Mouse (Mus musculus): Measurements from ENCODE around the gene Mpdz.
A peak's percentile ranks its signal among the peaks of the same experiment; 100 is the strongest.

Mpdz gene

DNA sequence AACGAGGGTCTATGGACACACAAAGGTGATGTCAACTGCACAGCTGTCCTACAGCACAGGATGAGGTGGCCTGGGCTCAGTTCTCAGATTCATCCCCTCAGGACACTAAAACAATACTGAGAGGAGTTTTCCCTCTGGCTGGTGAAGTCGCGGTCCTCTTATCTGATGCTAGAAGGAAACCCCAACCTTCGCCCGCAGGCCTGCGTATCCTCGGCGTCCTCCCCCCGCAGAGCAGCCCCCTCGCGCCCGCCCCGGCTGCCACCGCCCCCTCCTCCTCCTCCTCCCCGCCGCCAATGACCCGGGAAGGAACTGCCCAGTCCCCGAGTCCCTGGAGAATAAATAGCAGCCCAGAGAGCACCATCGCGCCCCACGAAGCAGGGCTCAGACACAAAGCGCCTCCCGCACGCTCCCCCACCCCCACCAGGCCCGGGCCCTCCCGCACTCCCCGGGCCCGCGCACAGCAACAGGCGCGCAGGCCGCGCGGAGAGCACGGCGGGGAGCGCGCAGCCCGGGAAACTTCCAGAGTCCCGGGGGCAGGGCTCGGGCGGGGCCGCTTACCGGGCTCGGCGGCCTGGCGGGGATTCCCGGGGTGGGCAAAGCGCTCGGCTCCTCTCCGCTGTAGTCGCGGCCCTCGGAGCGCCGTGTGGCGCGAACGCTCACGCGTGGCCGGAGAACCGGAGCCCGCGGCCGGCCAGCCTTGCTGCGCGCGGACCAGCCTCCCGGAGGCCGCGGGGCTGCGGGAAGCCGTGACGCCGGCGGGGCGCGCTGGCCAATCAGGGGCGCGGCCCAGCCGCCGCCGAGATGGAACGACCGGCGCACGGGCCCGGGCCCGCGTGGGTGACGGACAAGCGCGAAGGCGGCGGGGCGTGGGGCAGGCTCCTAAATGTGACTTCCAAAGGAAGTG is at the start of gene Mpdz:
TSS of gene Mpdz (minus strand) at position 738 of the 904 bp plus-strand sequence.
- peak; percentile 46 for DNase-seq (ENCODE audit: low read depth, low spot score)

DNA sequence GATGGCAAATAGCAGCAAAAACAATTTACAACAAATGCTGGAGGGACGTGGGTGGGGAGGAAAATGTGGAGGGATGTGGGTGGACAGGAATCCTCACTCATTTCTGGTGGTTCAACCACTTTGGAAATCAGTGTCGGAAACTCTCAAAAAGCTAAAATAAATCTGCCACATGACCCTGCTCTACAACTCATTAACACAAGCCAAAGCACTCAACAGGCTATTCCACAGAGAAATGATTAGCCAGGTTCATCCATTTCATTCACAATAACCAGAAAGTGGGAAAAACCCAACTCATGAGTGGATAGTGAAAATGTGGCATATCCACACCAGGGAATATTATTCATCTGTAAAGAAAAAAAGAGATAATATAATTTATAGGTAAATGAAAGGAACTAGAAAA is 47.9 kb upstream of the Mpdz start:
- DNase-seq (ENCODE audit: low read depth, low spot score): no peak

DNA sequence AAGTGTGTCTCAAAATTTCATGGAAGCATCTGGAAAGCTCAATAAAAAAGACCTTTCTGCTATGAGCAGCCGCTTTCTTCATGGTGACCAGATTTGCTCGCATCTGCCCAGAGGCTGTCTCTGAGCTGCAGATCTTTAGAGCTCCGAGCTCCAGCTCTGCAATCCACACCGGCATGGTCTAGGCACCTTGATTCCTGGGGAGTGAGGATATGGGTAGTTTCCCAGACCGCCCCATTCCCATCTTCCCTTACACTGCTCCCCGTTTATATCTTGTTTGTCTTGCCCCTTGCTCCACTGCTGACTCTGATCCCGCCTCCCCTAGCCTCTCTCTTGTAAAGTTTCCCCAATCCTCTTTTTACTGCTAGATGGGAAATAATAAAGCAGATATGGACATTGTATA is 42.0 kb upstream of the Mpdz start:
- no peak for DNase-seq (ENCODE audit: low read depth, low spot score)

DNA sequence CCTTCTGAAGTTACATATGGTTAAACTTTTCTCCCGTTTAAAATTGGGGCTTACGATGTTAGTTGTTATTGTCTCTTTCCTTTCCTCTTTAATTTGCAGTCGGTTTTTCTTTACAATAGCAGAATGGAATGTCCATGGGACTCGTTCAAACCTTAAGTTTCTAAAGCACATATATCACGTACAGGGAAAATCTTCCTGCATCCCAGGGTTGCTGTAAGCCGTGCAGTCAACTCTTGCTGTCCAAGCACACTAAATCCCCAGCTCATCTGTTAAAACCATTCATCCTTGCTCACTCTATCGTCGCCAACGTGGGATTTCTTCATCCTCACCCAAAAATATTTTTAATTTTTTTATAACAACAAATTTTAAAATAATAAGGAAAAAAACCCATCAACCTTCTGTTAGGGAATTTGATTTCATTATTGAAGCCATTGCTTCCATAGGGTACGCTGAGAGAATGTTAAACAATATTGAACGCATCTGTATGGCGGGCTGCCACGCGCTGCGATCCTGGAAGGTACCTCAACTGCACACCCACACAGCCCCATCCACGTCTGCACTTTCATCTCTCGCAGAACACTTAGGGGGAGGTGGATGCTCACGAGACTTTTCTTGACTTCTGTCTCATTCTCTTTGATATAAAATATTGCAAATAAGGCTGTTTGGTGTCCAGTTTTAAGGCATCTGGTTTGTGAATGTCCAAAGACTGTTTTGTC is 41.4 kb upstream of the Mpdz start:
- no peak for DNase-seq (ENCODE audit: low read depth, low spot score)

DNA sequence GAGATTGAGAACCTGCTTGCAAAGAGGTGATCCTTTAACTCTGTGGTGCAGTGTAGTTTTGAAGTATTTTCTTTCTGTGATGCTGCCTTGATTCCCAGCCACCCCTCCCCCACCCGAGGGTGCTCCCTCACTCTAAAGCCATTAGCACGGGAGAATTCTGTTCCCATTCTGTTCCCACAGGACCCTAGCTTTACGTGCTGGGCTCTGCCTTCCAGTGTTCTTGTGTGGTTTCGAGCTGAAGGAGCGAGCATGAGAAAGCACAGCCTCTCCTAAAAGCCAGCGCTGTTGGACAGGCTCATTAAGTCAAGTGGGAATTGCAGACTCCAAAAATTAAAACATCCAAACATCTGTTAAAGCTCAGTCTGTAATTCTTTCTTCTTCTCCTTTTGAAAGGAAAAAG is 40.5 kb upstream of the Mpdz start:
- DNase-seq (ENCODE audit: low read depth, low spot score): no peak

DNA sequence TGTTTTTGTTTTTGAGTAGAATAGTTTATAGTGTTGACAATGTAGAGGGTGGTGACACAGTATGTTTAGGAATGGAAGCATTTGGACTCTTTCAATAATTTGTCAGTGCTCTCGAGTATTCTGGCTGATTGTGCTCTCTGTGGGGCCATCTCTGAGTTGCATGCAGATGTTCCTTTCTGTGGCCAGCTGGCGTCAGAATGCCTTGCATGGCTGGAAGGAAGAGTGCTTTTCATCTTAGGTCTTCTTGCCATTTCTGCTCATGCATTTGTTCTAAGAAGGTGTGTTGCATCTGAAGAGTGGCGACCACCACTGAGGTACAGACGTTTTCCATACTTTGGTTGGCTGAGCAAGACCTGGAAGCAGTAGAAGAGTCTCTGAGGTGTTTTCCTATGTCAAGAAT is 24.2 kb upstream of the Mpdz start:
- no peak for DNase-seq (ENCODE audit: low read depth, low spot score)

DNA sequence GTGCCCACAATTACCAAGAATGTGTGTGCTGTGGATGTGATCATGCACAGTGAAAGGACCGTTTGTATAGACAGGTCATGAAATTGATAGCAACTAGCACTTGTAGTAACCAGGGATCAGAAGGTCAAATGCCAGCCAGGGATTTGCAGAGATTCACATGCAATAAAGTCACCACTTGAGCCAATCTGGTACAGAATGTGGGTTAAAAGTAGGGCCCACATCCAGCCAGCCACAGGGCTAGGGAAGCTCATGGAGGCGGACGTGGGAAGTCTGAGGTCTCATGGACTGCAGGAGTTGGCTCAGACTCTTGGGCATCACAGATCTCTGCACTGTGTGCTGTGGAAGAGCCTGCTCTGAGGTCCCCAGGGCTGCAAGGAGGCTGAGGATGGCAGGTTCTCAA is 22.6 kb upstream of the Mpdz start:
- no peak for DNase-seq (ENCODE audit: low read depth, low spot score)

DNA sequence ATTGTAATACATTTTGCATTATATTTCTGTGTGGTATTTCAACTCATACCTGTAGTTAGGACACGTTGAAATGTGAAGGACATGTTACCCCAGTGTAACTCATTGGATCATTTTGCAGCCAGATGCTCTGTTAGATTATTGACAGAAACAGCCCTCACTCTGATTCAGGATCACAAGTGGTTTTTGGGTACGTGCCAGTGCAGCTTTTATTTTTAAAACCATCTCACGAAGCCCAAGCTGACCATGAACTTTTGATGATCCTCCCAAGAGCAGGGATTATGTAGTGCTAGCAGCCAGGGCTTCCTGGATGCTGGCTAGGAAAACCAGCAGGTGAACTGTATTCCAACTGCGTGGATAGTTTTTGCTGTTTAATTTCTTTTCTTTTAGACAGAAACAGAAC is 19.6 kb upstream of the Mpdz start:
- no peak for DNase-seq (ENCODE audit: low read depth, low spot score)

DNA sequence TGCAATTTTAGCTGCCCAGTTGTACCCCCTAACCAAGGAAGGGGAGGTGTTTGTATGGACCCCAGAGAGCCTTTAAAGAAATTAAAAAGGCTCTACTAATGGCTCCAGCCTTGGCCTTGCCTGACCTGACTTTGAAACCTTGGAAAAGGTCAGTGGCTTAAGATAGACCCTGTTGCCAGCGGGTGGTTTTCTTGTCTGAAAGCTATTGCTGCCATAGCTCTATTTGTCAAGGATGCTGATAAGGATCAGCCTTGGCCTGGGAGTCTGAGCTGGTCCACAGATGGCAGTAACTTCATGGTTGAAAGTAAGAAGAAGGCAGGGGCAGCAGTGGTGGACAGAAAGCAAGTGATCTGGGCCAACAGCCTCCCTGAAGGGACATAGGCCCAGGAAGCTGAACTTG is 16.3 kb upstream of the Mpdz start:
- DNase-seq (ENCODE audit: low read depth, low spot score): no peak

DNA sequence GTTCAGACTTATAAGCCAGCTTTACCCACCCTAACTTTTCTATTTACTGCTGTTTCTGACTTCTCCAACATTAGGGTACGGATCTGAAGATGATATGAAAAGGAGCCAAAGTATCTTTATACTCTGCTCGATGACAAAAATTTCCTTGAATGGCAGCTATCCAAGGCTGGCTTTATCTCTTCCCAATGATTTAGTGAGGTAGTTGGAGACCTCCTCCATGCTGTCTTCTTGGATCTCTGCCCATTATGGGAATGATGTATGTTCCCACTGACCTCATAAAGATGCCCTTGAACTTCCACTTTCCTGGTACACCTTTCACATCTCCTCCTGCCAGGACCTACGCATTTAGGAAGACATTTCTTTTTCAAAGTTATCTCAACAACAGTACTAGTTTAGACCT is 11.2 kb upstream of the Mpdz start:
- DNase-seq (ENCODE audit: low read depth, low spot score): no peak

DNA sequence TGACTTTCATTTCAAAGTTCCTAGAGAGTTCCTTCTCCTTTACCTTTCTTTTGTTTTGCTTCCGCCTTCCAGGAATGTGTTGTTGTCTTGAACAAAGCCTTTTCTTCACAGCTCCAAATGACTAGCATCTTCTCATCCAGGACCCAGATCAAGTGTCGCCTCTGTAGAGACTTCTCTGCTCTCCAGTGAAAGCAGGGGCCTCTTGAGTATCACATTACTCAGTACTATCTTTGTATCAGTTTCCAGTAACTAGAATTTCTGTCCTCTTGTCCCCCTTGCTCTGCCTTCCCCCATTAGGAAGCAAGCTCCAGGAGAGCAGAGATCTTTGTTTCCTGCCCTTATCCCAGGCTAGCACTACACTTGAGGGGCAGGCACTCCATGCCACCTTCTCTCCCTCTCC is 9.6 kb upstream of the Mpdz start:
- DNase-seq (ENCODE audit: low read depth, low spot score): no peak

DNA sequence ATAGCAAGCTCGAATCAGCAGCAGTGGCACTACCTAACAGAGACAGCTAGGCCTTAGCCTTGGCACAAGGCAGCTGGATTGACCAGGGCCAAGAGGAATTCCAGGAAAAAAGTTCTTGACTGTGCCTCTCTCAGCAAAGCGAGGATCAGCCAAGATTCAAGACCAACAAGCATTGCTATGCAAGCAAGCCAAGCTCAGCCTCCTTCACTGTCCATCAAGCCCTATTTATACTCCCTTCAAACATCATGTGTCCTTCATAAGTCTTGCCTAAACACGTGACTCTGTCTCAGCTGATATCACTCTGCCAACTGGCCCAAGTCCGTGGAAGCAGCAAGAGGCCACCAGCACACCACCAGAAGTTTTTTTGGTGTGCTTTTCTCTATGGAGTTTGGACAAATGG is 6.8 kb upstream of the Mpdz start:
- no peak for DNase-seq (ENCODE audit: low read depth, low spot score)

DNA sequence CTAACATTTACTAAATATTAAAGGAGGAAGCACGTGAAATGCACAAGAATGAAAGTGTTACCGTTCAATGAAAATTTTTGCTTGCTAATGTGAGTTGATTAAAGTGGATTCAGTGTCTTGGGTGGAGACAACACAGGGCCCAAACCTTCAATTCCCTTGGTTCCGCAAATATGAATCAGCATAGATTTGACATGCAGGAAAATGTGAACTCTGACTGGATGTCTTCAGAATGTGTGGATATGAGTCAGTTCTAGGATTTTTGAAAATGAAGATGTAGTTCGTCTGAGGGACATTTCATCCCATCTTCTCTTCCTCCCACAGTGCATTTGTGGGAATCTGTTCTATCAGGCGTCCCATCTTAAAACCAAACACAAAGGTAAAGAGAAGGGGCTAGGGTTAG is 951 bp upstream of the Mpdz start:
- no peak for DNase-seq (ENCODE audit: low read depth, low spot score)

DNA sequence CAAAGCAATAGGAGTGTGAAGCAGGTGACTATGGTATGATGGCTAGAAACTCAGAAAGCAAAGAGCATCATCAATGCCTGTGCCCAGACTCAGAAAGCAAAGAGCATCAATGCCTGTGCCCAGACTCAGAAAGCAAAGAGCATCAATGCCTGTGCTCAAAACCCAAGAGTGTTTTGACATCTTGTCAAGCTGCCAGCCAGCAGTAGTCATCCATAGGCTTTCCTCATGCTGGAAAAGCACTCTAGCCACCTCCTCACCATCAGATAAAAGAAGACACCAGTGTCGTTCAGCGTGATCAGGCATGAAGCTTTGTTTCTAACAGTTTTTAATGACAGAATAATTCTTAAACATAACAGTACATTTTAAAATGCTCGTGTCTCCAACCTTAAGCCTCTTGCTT is 8.7 kb downstream of the Mpdz start:
- no peak for DNase-seq (ENCODE audit: low read depth, low spot score)

DNA sequence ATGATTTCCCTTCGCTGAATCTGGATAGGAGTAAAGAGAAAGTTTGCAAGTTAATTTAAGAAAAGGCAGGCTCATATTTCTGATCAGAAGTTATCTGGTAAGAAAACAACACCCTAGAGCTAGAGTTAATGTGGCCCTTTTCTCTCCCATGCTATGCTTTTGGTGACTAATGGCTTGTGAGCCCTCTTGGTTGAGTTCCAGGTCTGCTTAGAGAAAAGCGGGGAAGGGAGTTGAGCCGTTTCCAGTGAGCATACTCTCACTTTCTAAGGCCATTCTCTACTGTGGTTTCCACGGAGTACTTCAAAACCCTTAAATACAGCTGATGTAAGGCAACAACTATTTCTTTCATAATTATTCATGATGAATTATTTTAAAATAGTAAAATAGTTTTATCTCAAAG is 11.8 kb downstream of the Mpdz start:
- DNase-seq (ENCODE audit: low read depth, low spot score): no peak

DNA sequence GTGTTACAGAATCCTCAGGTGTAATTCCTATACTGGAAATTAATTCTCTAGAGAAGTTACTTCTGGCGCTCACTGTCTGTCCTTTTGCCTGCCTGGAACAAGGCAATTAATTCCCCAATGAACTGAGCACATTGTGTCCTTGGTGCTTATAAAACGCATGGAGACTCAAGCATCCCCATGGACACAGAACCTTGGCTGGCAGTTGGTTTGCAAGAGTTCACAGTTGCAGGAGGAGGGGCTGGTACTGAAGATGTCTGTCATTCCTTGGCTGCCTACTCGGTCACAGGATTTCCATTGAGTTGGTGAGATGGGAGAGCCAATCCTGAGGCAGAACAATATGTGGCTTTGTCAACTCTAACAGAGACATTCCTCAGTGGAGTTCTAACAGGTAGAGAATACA is 12.5 kb downstream of the Mpdz start:
- DNase-seq (ENCODE audit: low read depth, low spot score): no peak

DNA sequence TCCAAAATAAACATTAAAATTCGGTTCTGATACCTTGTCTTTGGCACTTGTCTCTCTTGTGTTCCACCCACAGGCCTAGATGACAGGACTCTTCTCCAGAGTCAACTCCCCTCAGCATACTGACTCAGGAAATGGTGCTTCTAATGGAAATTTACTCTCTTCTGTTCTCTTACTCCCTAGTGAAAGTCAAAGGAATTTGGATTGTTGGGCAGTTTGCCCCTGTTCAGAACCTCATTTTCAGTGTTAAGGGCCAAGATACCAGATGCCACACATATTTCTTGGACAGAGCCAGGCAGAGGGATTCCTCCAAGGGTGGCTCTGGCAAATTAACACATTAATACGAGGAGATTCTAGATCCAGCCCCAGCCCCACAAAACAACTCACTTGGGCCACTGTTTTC is 12.9 kb downstream of the Mpdz start:
- no peak for DNase-seq (ENCODE audit: low read depth, low spot score)

DNA sequence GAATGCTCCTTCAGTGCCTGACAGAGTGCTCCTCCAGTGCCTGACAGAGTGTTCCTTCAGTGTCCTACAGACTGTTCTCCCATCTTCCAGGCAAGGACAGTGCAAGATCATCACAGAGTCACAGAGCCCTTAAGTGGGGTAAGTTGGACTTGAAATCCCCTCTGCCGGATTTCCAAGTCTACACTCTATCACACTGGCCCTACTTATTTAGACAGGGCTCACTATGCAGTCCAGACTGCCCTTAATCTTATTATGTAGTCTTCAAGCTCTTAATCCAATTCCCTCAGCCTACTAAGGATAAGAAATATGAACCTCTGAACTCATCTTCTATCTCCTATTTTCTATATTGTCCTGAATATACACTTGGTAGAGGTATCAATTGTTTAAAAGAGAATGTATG is 19.1 kb downstream of the Mpdz start:
- DNase-seq (ENCODE audit: low read depth, low spot score): peak; percentile 73

DNA sequence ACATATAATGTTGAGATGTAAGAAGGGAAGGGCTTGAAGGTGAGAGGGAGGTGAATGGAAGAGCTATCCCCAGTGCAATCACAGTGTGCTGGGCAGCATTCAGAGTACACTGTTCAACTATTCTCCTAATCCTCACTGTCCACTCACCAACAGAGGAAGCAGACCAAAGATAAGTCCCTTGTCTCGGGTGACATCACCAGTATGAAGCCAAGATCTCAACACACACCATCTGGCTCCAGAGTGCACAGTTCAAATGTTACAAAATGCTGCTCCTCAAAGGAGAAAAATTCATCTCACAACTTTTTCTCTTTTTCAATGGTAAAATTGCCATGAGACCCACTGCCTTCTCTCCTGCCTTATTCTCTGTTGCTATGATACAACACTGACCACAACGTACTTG is 21.0 kb downstream of the Mpdz start:
- DNase-seq (ENCODE audit: low read depth, low spot score): no peak

DNA sequence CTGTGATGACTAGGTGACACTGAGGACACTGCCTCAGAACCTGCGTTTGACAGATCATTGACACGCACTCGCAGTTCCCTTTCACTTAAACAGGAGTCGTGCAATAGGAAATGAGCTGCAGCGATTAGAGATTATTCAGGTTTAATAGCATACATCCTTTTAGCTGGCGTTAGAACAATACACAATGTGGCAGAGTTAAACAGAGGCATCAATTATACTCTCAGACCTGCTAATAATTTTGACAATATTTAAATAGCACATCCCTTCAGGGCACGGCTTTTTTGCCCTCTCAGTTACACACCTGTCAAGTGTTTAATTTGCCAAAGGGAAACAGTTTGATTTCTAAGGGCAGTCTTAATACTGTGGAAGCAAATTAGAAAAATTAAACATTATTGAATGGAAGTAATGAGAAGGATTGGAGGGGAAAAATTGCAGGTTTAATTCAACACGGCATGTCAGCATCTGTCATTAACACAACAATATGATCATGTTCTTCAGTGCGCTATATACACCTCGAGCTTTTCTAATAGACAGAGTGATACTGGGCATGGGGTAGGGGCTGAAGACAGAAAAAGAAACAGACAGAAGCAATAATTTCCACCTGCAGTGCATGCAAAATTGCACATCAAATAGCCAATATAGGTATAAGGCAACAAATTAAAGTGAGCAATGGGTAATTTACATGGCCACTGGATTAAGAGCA is 27.1 kb downstream of the Mpdz start:
- no peak for DNase-seq (ENCODE audit: low read depth, low spot score)

DNA sequence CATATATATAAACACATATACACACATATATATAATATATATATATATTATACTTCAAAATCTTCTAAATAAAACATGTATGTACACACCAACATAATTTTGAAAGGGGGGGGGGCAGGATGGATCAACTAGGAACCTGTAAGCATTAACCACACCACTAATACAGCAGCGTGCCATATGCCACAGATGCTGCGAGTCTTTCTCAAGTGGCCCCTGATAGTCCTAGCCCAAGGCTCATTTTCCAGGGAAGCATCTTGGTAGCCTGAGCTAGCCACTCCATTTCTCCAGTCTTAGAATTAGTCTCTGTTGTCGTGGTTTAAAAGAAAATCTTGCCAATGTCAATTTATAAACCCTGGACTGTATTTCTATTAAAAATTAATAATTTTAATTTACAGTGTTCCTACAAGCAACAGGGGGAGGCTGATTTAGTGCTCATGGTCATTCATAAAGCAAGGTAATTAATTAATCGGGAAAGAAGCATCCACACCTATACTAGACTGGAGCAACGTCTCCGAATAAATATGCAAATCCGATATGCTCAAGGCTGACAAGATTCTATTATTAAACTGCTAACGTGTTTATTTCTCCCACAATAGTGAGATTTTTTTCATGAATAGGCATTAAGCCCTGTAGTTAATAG is 27.8 kb downstream of the Mpdz start:
- no peak for DNase-seq (ENCODE audit: low read depth, low spot score)

DNA sequence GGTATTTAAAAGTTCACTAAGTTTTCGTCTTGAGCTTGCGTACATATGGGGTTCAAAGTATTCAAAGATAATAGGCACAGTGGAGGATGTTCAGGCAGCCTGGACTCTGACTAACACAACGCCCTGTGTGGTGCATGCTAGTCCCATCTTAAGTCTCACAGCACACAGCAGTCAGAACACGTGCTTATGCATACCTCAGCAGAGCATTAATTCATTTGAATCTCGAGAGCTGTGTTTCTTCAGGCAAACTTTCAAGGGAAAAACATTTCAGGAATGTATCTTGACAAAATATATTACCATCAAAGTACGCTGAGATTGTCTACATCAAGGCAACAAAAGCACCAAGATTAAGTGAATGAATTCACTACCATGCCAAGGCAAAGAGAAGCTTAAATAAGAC is 45.7 kb downstream of the Mpdz start:
- DNase-seq (ENCODE audit: low read depth, low spot score): no peak
